Mouse (Mus musculus) kidney, adult 11 months (tissue): ENCODE results near the gene Tm6sf1.
"Not testable (repeated sequence)": the region's sequence is repeated elsewhere in the genome, so short reads cannot be mapped to it uniquely, and the experiment has no call there.

Source experiments
- DNase-seq: peaks from one replicate; pipeline ENCODE4 v3.0.0; 2022

Gene Tm6sf1

DNA sequence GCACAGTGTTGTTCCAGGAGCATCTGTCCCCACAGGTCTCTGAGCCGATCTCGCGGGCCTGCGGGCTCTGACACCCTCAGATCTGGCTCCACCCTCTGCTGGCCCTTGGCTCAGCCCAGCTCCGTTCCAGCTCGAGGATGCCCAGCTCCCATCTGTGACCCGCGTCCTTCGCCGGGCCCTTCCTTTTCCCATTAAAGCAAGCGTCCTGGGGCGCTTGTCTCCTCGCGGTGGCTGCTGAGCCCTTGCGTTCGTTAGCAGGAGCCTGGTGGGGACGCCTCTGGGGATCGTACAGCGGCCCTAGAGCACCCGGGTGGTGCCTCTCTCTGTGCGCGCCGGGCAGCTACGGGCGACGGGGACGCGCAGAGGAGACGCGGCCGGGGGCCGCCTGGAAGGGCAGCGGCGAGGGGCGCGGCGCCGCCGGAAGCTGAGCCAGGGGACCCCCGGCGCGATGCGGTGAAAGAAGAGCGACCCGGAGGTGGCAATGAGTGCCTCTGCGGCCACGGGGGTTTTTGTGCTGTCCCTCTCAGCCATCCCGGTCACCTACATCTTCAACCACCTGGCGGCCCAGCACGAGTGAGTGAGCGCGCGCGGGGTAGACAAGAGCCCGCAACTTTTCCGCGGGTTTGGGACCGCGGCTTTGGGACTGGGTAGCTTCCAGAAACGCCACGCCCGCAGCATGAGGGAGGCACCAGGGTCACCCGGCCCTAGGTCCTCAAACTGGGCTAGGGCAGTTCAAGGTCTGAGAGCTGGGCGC lies at the start of gene Tm6sf1:
Gene Tm6sf1, plus strand, starts transcription at position 34 of the 754 bp plus-strand sequence.
- no peak for DNase-seq

- no peak for DNase-seq
These were observed 33.9 kb upstream of the Tm6sf1 start for GRCm38 (mm10) chr7:81824906-81825305.

GRCm38 (mm10) chr7:81825381-81825780 lies 33.4 kb upstream of the Tm6sf1 start:
- DNase-seq, result peak; percentile 20

DNA sequence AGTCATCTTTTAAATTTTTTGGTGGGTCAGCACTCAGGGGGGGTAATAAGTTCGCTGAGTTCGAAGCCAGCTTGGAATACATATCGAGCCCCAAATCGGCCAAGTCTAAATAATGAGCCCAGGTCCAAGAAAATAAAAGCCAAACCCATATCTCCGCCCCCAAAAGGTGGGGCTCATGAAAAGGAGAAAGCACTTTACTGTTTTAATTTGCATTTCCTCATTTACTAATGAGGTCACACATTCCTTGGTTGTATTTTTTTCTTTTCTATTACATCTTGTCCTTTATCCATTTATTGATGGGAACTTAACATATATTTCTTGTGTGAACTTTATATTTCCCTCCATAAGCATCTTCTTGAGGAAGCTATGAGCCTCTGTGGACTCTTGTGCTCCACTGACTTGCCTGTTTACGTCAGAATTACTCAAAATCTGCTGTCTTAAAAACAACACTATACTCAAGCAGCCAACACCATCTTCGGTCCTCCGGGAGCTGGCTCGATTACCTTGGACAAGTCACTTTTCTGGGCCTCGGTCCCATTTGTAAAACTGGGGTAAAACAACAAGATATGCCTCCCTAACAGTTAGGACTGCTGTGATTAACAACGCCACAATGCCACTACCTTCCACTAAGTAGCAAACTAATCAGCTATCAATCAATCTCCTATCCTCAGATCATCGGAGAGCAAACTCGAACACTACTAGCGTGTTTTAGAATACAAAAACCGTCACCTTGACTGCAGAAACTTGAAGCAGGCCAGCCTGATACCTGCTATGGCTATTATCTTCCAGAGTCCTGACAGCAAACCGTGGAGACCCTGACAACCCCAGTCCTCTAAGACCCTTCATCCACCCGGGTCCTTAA lies 30.8 kb upstream of the Tm6sf1 start:
- no peak for DNase-seq

DNA sequence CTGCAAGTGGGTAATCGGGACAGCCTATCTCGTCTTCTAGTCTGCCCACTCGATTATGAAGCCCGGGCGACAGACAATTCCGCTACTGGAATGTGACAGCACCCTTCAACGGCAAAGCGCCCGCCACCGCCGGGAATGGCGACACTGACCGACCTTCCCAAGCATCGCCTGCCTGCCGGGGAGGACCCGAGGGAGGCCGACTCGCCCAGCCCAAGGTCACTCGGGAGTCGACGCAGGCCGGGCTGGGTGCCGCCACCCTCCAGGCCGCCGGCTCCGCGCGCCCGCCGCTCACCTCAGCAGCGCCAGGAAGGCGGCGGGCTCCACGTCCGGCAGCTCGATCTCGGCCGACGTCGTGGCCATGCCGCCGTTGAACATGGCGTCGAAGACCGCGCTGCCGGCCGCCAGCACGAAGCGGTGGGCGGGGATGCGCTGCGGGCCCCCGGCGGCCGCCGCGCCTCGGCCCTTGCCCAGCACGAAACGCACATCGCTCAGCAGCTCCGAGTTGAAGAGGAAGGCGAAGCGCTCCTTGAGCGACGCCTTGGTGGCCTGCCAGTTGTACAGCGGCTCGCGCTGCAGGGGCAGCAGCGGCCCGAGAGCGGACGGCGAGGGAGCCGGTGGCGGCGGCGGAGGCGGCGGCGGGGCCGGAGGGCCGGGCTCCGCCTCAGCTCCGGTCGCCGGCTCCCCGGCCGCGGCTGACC lies 30.0 kb upstream of the Tm6sf1 start:
- peak; percentile 52 for DNase-seq

- DNase-seq, result peak; percentile 76
These were observed 29.4 kb upstream of the Tm6sf1 start, which contains the start of gene Btbd1 for GRCm38 (mm10) chr7:81829379-81829894. TSS of gene Btbd1 (minus strand) at chr7:81829431.

- DNase-seq, result no peak
These were observed 24.0 kb upstream of the Tm6sf1 start for GRCm38 (mm10) chr7:81834847-81835246.

GRCm38 (mm10) chr7:81835430-81835829 lies 23.4 kb upstream of the Tm6sf1 start:
- no peak for DNase-seq

DNA sequence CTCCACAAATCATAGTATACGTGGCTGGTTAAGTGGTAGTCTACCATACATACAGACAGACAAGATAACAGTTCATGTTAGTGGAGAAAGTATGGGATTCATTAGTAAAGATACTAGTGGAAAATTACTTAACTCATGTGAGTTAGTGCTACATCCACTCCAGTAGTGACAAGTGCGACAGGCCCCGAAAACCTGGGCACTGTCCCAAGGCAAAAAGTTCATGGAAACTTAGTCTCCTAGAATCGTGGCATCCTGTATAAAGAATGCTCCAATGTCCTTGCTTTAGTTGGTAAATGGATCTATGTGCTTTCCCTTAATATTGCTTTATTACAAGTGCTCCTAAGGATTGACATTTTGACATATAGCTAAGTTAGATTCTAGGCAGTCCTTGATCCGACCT lies 21.0 kb upstream of the Tm6sf1 start:
- DNase-seq, result not testable (repeated sequence)

GRCm38 (mm10) chr7:81839746-81840145 lies 19.1 kb upstream of the Tm6sf1 start:
- no peak for DNase-seq

GRCm38 (mm10) chr7:81840661-81841181 lies 18.1 kb upstream of the Tm6sf1 start:
- DNase-seq, result no peak

DNA sequence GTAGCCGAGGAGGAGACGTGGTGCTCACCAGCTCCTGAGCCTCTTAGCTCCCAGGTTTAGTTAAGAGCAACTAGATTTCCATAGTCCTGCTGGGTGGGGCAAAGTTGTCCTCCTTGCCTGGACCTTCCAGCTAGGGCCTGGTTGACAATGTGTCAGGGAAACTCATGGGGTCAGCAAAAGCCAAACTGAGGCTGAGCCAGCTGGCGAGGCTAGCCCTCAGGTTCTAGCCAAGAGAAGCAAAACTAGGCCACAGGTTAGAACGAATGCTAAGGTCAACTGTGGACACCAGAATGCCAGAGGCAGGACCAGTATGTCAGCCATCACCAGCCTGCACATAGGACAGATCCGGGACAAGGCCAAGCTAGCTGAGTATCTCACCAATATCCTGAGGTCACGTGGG lies 17.4 kb upstream of the Tm6sf1 start:
- peak; percentile 62 for DNase-seq

DNA sequence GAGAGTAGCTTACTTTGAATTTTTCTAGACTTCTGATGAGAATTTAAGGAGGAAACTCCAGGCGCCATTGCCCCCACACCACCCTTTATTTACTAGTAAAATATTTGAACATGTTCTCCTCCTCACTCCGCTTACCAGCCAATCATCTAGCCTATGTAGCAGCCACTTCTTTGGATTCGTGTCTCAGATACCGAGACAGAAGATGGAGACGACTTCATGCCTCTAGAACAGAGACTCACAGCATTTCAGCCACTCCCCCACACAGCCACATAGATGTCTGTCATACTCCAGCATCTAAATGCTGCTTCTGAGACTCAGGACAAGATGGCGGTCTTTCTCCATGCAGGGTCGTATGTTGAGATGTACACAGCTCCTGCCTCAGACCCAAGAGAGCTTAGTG lies 16.7 kb upstream of the Tm6sf1 start:
- no peak for DNase-seq

DNA sequence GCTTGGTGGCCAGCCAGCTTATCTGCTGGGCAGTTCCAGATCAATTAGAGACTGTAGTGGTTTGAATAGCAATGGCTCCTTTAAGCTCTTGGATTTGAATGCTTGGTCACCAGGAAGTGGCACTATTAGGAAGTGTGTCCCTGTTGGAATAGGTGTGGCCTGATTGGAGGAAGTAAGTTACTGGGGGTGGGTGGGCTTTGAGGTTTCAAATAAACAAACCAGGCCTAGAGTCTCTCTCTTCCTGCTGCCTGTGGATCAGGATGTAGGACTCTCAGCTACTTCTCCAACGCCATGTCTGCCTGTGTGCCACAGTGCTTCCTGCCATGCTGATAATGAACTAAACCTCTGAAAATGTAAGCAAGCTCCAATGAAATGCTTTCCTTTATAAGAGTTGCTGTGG lies 15.8 kb upstream of the Tm6sf1 start:
- no peak for DNase-seq

DNA sequence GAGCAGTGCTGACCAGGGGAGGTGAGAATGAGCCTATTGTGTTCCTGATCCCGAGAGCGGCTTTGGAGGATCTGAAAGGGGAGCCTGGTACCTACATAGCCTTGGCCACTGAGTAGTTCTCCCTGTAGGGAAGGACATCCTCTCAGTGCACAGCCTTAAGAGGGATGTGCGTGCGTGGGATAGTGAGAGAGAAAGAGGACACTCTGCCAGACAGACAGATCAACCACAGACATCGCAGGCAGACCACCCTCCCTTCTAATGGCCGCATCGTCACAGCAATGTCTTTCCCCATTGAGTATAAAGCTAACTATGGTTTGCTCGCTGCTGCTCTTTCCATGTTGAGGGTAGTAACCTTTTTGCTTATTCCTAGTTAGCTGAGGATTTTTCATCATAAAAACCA lies 14.9 kb upstream of the Tm6sf1 start:
- no peak for DNase-seq

GRCm38 (mm10) chr7:81844801-81845200 lies 14.0 kb upstream of the Tm6sf1 start:
- no peak for DNase-seq

DNA sequence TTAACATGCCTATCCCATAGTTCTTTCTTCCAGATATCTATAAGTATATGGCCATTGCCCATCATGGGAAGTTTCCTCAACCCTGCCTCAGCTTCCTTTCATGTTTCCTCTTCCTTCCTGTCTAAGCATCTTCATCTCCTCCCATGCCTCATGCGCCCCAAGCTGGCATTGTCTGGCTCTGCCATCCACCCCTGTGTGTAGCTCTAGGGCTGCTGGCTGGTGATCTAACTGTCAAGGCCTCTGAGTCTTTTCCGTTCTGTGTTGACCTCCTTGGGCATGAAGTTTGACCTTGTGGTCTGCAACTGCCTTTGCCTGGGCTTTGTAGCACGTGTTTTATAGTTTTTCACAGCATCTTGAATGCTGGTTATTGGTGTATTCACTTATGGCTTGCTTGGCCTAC lies 13.5 kb upstream of the Tm6sf1 start:
- no peak for DNase-seq

DNA sequence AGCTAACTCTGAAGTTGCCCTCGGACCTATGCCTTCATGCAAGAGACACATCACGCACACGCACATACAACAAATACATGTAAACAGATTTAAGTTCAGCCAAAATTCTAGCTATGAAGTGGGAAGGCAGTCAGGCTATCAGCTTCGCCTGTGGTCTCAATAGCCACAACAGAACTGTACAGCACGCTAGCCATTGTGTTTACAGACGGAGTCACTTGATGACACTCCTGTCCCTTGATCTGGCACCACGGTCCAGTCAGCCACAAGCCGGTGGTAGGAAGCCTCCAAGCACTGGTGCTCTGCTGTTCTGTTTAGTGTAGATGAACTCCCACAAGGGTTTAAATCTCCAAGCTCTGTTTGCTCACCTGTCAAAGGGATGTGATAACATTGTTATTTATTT lies 12.8 kb upstream of the Tm6sf1 start:
- no peak for DNase-seq

DNA sequence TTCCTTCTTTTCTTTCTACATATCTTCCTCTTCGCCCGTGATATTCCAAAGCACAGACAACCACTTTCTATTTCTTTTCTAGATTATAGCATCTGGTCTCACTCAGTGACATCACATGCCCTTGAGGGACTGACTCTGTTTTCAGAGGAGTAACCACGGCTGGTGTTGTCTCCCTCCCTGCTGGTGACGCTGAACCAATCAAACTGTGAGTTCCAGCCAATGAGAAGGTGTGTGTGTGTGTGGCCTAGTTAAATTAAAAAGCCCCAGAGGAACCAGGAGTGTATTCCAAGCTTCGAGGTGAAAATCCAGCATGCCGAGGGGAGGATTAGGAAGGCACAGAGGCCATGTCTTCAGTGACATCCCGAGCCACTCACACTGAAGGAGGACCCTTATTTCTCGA lies 11.8 kb upstream of the Tm6sf1 start:
- DNase-seq, result no peak

DNA sequence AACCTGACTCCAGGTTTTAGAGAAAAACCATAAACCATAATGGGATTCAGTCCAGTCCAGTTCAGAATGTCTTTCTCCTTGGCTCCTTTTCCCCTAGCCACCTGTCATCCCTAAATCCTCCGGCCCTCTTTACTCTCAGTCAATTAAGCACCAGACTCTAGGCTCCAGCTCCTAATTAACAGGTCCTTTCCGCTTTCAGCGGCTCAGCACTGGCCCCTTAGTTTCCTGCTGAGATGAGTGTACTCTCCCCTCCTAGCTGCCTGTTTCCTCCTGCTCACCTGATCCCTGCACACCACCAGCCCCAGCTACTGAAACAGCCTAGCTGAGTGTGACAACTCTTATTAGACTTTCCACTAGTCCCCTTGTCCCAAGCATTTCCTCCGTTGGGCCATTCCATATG lies 11.0 kb upstream of the Tm6sf1 start:
- no peak for DNase-seq

DNA sequence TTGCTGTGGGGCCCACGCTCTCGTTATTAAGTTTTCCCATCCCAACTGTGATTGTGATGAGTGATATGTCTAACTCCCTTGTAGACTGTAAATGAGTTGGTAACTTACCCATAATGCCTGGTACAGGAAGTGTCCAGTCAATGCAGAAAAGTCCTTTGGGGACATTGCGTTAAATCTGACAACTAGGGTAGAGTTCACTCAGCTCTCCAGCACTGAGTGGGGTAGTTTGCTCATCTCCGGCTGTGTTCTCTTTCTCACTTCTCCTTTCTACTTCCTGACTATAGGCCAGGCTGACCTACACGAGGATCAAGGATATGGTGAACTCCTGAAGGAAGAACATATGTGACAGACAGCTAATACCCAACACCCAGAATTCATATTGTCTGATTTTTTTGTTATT lies 9.6 kb upstream of the Tm6sf1 start:
- no peak for DNase-seq

DNA sequence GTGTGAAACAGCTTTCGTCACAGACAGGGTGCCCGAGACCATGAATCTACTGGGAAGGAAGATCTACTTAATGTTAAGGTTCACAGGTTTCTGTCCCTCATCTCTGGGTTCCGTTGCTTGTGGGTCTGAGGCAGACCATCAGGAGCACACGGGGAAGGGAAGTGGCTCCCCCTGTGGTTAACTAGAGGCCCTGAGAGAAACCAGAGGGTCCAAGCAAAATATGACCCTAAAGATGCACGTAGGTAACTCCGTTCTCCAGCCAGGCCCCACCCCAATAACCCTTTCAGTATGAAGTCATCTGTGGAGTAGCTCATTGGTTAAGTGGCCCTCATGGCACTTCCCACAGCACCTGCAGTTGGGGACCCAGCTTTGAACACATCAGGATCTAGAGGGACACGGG lies 9.2 kb upstream of the Tm6sf1 start:
- no peak for DNase-seq

- DNase-seq, result no peak
These were observed 8.6 kb upstream of the Tm6sf1 start for GRCm38 (mm10) chr7:81850171-81850570.
